Mouse (Mus musculus) kidney, adult 18-20 months (tissue): ENCODE results near the gene Gfy.

Experiments
- DNase-seq: peaks from one replicate; pipeline ENCODE4 v3.0.0; 2021

Gene Gfy

DNA sequence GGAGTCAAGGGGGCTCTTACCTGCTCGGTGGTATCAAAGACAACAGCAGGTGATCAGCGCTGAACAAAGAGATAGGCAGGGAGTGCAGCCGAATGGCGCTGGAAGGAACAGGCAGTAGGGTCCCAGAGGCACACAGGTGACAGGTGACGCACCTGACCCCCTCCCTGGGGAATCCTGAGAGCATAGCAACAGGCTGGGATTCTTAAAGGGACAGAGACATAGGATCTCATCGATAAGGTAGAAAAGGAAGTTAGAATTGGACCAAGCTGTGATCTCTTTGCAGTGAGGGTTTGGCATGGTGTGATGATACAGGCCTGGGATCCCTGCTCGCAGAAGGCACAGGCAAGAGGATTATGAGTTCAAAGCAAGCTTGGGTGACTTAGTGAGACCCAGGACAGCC, at the start of gene Gfy:
Gene Gfy, minus strand, starts transcription at position 101 of the 400 bp plus-strand sequence.
- no peak for DNase-seq

- no peak for DNase-seq
Observed at GRCm38 (mm10) chr7:45229046-45229445, 49.7 kb upstream of the Gfy start.

GRCm38 (mm10) chr7:45228548-45228947, 49.2 kb upstream of the Gfy start:
- no peak for DNase-seq

GRCm38 (mm10) chr7:45226421-45226820, 47.1 kb upstream of the Gfy start:
- no peak for DNase-seq

DNA sequence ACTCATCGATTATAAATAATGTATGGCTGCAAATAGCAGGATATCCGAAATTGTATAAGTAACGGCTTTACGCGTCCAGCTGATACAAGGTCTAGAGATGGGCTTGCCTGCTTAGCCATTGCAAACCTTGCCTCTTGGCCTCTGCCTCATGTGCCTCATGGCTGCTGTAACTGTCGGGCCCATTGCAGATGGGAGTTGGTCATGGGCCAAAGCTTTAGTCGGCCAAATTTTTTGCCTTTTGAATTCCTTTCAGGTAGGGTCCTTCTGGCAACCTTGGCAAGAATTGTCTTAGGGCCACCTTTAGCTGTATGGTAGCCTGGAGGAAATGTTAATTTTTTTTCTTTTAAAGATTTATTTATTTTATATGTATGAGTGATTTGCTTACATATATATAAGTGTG, 45.5 kb upstream of the Gfy start:
- no peak for DNase-seq

DNA sequence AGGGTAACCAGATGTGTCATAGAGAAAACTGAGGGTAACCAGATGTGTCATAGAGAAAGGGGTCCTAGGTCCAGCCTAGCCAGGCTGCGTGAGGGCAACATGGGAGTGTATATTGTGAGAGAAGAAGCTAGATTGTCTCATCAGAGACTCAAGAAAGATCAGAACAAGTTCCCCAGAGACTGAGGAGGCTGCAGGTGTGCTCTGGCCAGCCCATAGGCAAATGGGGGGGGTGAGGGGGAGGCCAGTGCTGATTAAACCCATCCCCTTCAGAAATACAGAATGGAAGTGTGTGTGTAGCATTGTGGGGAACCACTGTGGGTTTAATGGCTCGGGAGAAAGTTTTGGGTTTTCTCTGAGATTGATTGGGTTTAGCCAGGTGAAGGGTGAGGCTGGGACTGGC, 42.3 kb upstream of the Gfy start:
- no peak for DNase-seq

- DNase-seq = peak; percentile 55
Observed at GRCm38 (mm10) chr7:45216442-45217183, 37.2 kb upstream of the Gfy start.

- peak; percentile 46 for DNase-seq
Observed at GRCm38 (mm10) chr7:45215673-45216441, 36.5 kb upstream of the Gfy start, which contains the start of gene Tead2. TSS of gene Tead2 (plus strand) at chr7:45215753.

DNA sequence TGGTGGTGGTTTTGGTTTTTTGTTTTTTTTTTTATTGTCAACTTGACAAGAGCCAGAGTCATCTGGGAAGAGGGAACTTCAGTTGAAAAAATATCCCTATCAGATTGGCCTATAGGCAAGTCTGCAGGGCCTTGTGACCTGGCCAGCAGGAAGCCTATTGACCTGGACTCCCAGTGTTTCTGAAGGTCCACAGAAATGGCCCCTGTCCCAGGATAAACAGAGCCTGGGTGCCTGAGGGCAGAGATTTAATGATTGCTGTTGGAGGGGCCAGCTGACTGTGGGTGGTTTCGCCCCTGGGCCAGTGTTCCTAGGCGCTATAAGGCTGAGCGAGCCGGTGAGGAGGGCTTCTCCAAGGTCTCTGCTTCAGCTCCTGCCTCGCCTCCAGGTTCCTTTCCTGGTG, 34.3 kb upstream of the Gfy start:
- no peak for DNase-seq

DNA sequence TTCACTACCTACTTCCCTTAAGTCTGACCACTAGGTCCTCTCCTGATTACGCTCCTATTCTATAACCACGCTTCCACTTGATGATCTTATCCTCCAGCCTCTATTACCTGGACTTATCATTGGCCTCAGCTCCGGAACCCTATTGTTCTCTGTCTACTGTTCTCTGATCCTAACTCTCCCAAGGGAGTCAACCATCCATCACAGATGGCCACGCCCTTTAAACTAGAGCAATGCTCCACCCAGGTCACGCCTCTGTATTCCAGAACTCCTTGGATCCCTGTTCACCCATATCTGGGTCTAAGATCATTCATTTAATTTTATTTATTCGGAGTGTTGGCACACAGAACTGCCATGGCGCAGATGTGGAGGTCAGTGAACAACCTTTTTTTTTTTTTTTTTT, 33.0 kb upstream of the Gfy start:
- DNase-seq = no peak

GRCm38 (mm10) chr7:45211851-45212251, 32.5 kb upstream of the Gfy start, which contains the start of gene Dkkl1:
TSS of gene Dkkl1 (minus strand) at chr7:45212147.
- no peak for DNase-seq

DNA sequence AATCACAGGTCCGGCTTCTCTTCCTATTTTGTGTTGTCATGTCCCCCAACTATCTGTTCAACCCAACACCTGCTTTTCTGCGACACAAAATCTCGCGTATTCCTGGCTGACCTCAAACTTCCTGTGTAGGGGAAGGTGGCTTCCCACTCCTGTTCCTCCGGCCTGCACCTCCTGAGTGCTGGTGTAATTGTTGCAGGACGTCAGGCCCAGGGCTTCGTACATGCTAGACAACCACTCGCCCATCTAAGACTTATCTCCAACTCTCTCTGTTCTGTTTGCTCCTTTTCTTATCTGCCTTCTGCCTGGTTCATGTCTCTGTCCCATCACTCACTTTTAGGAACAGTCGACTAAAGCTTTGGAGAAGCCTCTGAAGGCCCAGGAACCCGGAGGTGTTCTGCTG, 31.7 kb upstream of the Gfy start:
- no peak for DNase-seq

DNA sequence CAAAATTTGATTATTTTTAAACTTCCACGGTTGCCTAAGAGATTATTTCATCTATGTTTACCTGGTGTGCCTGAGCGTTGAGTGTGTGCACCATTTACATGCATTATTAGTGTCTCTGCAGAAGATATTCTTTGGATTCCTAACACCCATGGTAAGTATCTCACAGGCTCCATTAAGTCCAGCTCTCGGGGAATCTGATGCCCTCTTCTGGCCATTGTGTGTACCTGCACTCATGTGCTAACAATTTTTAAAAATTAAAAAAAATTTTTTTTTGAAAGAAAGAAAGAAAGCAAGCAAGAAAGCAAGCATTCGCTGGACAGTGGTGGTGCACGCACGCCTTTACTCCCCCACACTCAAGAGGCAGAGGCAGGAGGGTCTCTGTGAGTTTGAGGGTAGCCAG, 28.9 kb upstream of the Gfy start:
- DNase-seq = no peak

GRCm38 (mm10) chr7:45204380-45205143, 25.2 kb upstream of the Gfy start, which contains the start of gene Ccdc155:
TSS of gene Ccdc155 (minus strand) at chr7:45204892.
- DNase-seq = peak; percentile 81

DNA sequence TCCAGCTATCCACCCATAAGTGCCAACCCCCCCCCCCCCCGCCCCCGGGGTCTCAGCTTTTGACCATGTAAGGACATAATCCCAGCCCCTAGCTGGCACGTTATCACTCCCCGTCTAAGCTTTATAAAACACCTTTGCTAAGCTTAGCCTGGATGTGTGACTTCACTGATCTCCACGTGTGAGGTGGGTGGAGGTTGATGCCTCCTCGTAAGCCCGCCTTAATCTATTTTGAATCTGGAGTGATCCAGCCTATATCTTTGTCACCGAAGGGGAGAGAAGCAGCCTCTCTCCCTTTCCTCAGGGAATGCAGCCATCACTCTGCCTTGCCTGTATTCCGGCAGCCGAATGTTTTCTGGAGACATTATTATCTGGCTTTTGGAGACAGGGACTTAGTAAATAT, 23.3 kb upstream of the Gfy start:
- DNase-seq = no peak

DNA sequence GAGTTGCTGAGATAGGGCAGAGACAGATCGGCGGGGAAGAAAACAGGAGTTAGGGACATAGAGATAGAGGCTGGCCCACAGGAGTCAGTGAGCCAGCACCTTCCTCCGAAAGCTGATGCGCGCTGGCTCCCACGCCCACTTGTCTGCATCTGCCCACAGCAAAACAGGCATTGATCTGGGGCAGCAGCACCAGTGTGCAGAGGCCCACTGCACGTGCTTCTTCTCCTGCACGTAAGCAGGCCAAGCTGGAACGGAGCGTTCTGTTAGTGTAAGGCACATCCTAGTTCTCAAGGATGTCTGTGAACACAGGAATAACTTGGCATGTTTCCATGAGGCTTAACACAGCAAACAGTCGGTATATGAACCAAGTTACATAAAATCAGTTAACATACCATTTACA, 19.6 kb upstream of the Gfy start:
- no peak for DNase-seq

GRCm38 (mm10) chr7:45198435-45198834, 19.1 kb upstream of the Gfy start:
- DNase-seq = peak; percentile 76

- DNase-seq = no peak
Observed at GRCm38 (mm10) chr7:45196994-45197393, 17.6 kb upstream of the Gfy start.

GRCm38 (mm10) chr7:45196176-45196535, 16.8 kb upstream of the Gfy start:
- no peak for DNase-seq

GRCm38 (mm10) chr7:45195341-45196175, 16.2 kb upstream of the Gfy start:
- DNase-seq = no peak

GRCm38 (mm10) chr7:45193871-45194785, 14.8 kb upstream of the Gfy start:
- no peak for DNase-seq
